Mouse (Mus musculus): ENCODE results near the gene Phf23. TPM values are rescaled to one million over a fixed set of nuclear protein-coding genes. Genes with fewer than 3 reads are reported as not detected.

Gene Phf23
- total RNA-seq, 2 experiments from 2014 or later: 38.0 to 40.0 TPM

Small RNAs within 50 kb of the gene (microRNA-seq; reads per million reads assigned to microRNA genes)
- gene Gm44349: 0 to 0.23 reads per million in 2 experiments
- gene Mir324: 9,675 to 10,187 reads per million in 2 experiments

Other genes starting within 250 kb of the Phf23 start
- gene Polr2a, start 237.1 kb upstream of the Phf23 start, total RNA-seq (2021): 10 to 100 TPM; 62.8 to 68.5 TPM
- under 1 TPM in 1 of 2 experiments, not detected in 1; 0.21 TPM for gene Slc35g3, start 233.8 kb upstream of the Phf23 start, total RNA-seq (2021)
- gene Zbtb4, start 229.9 kb upstream of the Phf23 start, total RNA-seq (2021): 10 to 100 TPM; 82.0 to 83.5 TPM
- 1 to 10 TPM; 1.0 to 1.1 TPM for gene Chrnb1, start 199.8 kb upstream of the Phf23 start, total RNA-seq (2021)
- gene Fgf11, start 193.9 kb upstream of the Phf23 start, total RNA-seq (2021): 10 to 100 TPM; 22.8 to 23.7 TPM
- not detected for gene Tmem102, start 190.2 kb upstream of the Phf23 start, total RNA-seq (2021)
- gene Gm39566, start 180.5 kb upstream of the Phf23 start, total RNA-seq (2021): not detected
- gene Spem2, start 177.3 kb upstream of the Phf23 start, total RNA-seq (2021): not detected
- gene Spem1, start 173.6 kb upstream of the Phf23 start, total RNA-seq (2021): under 1 TPM; 0.50 to 0.74 TPM
- 100 to 1,000 TPM; 220 to 226 TPM for gene Nlgn2, start 158.0 kb upstream of the Phf23 start, total RNA-seq (2021)
- gene Tmem256, start 157.3 kb upstream of the Phf23 start, total RNA-seq (2021): 100 to 1,000 TPM; 150 to 162 TPM
- 10 to 100 TPM; 22.0 to 23.3 TPM for gene Plscr3, start 149.4 kb upstream of the Phf23 start, total RNA-seq (2021)
- not detected for gene Tnk1, start 137.0 kb upstream of the Phf23 start, total RNA-seq (2021)
- gene Tmem95, start 117.8 kb upstream of the Phf23 start, total RNA-seq (2021): not detected
- gene Kctd11, start 114.4 kb upstream of the Phf23 start, total RNA-seq (2021): 1 to 10 TPM; 1.1 to 1.2 TPM
- gene Acap1, start 100.2 kb upstream of the Phf23 start, total RNA-seq (2021): under 1 TPM in 1 of 2 experiments, not detected in 1; 0.30 TPM
- gene 2810408A11Rik, start 94.8 kb upstream of the Phf23 start, total RNA-seq (2021): 1 to 10 TPM; 1.5 to 2.1 TPM
- 100 to 1,000 TPM; 108 to 124 TPM for gene Neurl4, start 94.7 kb upstream of the Phf23 start, total RNA-seq (2021)
- 10 to 100 TPM; 28.5 to 29.3 TPM for gene Gps2, start 81.9 kb upstream of the Phf23 start, total RNA-seq (2021)
- 100 to 1,000 TPM; 446 to 451 TPM for gene Eif5a, start 73.8 kb upstream of the Phf23 start, total RNA-seq (2021)
- 1 to 10 TPM; 8.3 to 9.7 TPM for gene Ybx2, start 60.0 kb upstream of the Phf23 start, total RNA-seq (2021)
- gene Slc2a4, start 47.6 kb upstream of the Phf23 start, total RNA-seq (2021): 1 to 10 TPM; 1.8 to 3.6 TPM
- gene Cldn7, start 31.0 kb upstream of the Phf23 start, total RNA-seq (2021): not detected
- gene Ctdnep1, start 14.6 kb upstream of the Phf23 start, total RNA-seq (2021): 100 to 1,000 TPM; 108 to 115 TPM
- gene Elp5, start 13.3 kb upstream of the Phf23 start, total RNA-seq (2021): 10 to 100 TPM; 88.5 to 93.9 TPM
- gene Gabarap, start 4.6 kb upstream of the Phf23 start, total RNA-seq (2021): 100 to 1,000 TPM; 221 to 251 TPM
- gene Dvl2, start 4.8 kb downstream of the Phf23 start, total RNA-seq (2021): 10 to 100 TPM; 29.3 to 29.7 TPM
- 10 to 100 TPM; 62.3 to 69.2 TPM for gene Acadvl, start 19.6 kb downstream of the Phf23 start, total RNA-seq (2021)
- gene Dlg4, start 21.2 kb downstream of the Phf23 start, total RNA-seq (2021): 100 to 1,000 TPM; 845 to 900 TPM
- 1 to 10 TPM in 1 of 2 experiments, under 1 TPM in 1; 0.88 to 1.0 TPM for gene Asgr1, start 58.3 kb downstream of the Phf23 start, total RNA-seq (2021)
- gene Asgr2, start 96.9 kb downstream of the Phf23 start, total RNA-seq (2021): not detected
- gene Mgl2, start 134.6 kb downstream of the Phf23 start, total RNA-seq (2021): 1 to 10 TPM in 1 of 2 experiments, under 1 TPM in 1; 0.55 to 1.2 TPM
- gene Clec10a, start 160.4 kb downstream of the Phf23 start, total RNA-seq (2021): 1 to 10 TPM; 1.1 to 2.3 TPM
- gene Slc16a11, start 217.0 kb downstream of the Phf23 start, total RNA-seq (2021): 10 to 100 TPM; 26.1 to 32.9 TPM
- 10 to 100 TPM in 1 of 2 experiments, 1 to 10 TPM in 1; 9.3 to 12.6 TPM for gene Slc16a13, start 225.3 kb downstream of the Phf23 start, total RNA-seq (2021)
- gene Bcl6b, start 234.0 kb downstream of the Phf23 start, total RNA-seq (2021): 1 to 10 TPM; 2.7 to 2.9 TPM
- gene 0610010K14Rik, start 242.1 kb downstream of the Phf23 start, total RNA-seq (2021): 10 to 100 TPM; 42.3 to 47.7 TPM
- 1 to 10 TPM; 7.2 to 7.9 TPM for gene Gm21988, start 244.1 kb downstream of the Phf23 start, total RNA-seq (2021)
- 100 to 1,000 TPM; 280 to 324 TPM for gene Rnasek, start 244.1 kb downstream of the Phf23 start, total RNA-seq (2021)